Mouse (Mus musculus) thymus, adult 2 months (tissue): ENCODE data around the gene Trp73.

ENCODE experiments used
- CTCF ChIP-seq: fragments of 200-500 bp; IDR thresholded peaks from 2 replicates; pipeline ENCODE4 v1.5.1; 2012; ENCODE audit warnings: mild to moderate bottlenecking, control low read depth, low read length, moderate library complexity, borderline replicate concordance; ENCODE audit not compliant: control insufficient read depth, poor library complexity, insufficient read depth; ENCODE audit errors: extremely low read depth
- POLR2A ChIP-seq: fragments of 200-500 bp; IDR thresholded peaks from 2 replicates; pipeline ENCODE4 v1.6.1; 2012; ENCODE audit warnings: mild to moderate bottlenecking, low read length, control low read depth, moderate library complexity; ENCODE audit not compliant: control insufficient read depth, poor library complexity, insufficient read depth; ENCODE audit errors: extremely low read depth

- TF ChIP-seq POLR2A (no peak), CTCF (no peak)
Measured at GRCm38 (mm10) chr4:154023754-154024601, 116.0 kb downstream of the Trp73 start.
